Mouse (Mus musculus) hindbrain, embryonic 12.5 days (tissue): ENCODE results near the gene Baz1b. TPM values are rescaled to one million over a fixed set of nuclear protein-coding genes. Genes with fewer than 3 reads are reported as not detected.
A peak's percentile ranks its signal among the peaks of the same experiment; 100 is the strongest.

ENCODE experiments used
- ATAC-seq: fragments of 200-750 bp; cut with Nextera tagmentation; 2 replicates; pipeline ENCODE4 v1.8.0; 2017; ENCODE audit warnings: moderate TSS enrichment; ENCODE audit not compliant: low FRiP score
- H3K27ac ChIP-seq: fragments of 300-500 bp; sonication (generic); 2 replicates; pipeline ENCODE4 v1.5.1; 2016; ENCODE audit warnings: mild to moderate bottlenecking
- H3K27me3 ChIP-seq: fragments of 300-500 bp; sonication (generic); 2 replicates; pipeline ENCODE4 v1.6.1; 2016; ENCODE audit warnings: mild to moderate bottlenecking
- H3K36me3 ChIP-seq: fragments of 300-500 bp; sonication (generic); 2 replicates; pipeline ENCODE4 v1.6.1; 2016; ENCODE audit warnings: mild to moderate bottlenecking
- H3K4me1 ChIP-seq: fragments of 300-500 bp; sonication (generic); 2 replicates; pipeline ENCODE4 v1.6.1; 2016
- H3K4me2 ChIP-seq: fragments of 300-500 bp; sonication (generic); replicated peaks from 2 replicates; pipeline ENCODE4 v1.6.1; 2016; ENCODE audit warnings: mild to moderate bottlenecking
- H3K4me3 ChIP-seq: fragments of 300-500 bp; sonication (generic); 2 replicates; pipeline ENCODE4 v1.5.1; 2016; ENCODE audit warnings: mild to moderate bottlenecking
- H3K9ac ChIP-seq: fragments of 300-500 bp; sonication (generic); 2 replicates; pipeline ENCODE4 v1.6.1; 2016; ENCODE audit warnings: mild to moderate bottlenecking, moderate library complexity
- H3K9me3 ChIP-seq: fragments of 300-500 bp; sonication (generic); replicated peaks from 2 replicates; pipeline ENCODE4 v1.6.1; 2016; ENCODE audit warnings: mild to moderate bottlenecking
- WGBS: fragments of 180-500 bp; shearing (Covaris S2); methylation state at CpG from one replicate; pipeline ENCODE4 v1.1.7; 2016; 5-methylcytosine and 5-hydroxymethylcytosine counted together
- polyA plus RNA-seq: library from polyadenylated mRNA; unstranded; fragments of >200 nt; fragmentation: Nextera tagmentation; extraction: Ambion mirVana; gene quantifications from 2 replicates; pipeline ENCODE4 v1.2.1, GENCODE M21; 2016

Baz1b gene
- polyA plus RNA-seq, 1 experiment from 2014 or later, result 63.6 TPM

GRCm38 (mm10) chr5:135162821-135163220 lies 24.2 kb upstream of the Baz1b start:
- no peak for ATAC-seq
- H3K36me3 ChIP-seq, result peaks cover 49% of the 10 kb centered on the region
- 90% methylated on average over 6 of the region's 6 CpGs for WGBS

GRCm38 (mm10) chr5:135166909-135167308 lies 20.2 kb upstream of the Baz1b start:
- Histone ChIP-seq H3K27ac (no peak overlapping the region), H3K4me2 (no peak overlapping the region), H3K36me3 (peaks cover 16% of the 10 kb centered on the region), H3K4me3 (no peak overlapping the region), H3K9me3 (no peaks in the 10 kb centered on the region), H3K27me3 (no peaks in the 10 kb centered on the region), H3K4me1 (peaks cover 14% of the 10 kb centered on the region), H3K9ac (no peak overlapping the region)
- ATAC-seq, result no peak
- 85% methylated on average over 4 of the region's 4 CpGs for WGBS

More at GRCm38 (mm10) chr5:135162821-135163220, 24.2 kb upstream of the Baz1b start:
- H3K9ac ChIP-seq, result no peak overlapping the region
- H3K27ac ChIP-seq, result no peak overlapping the region
- no peaks in the 10 kb centered on the region for H3K4me1 ChIP-seq
- no peak overlapping the region for H3K4me2 ChIP-seq
- H3K9me3 ChIP-seq, result no peaks in the 10 kb centered on the region
- H3K4me3 ChIP-seq, result no peak overlapping the region
- H3K27me3 ChIP-seq, result no peaks in the 10 kb centered on the region

- no peaks in the 10 kb centered on the region for H3K9me3 ChIP-seq
- no peak overlapping the region for H3K27ac ChIP-seq
- H3K4me1 ChIP-seq, result peaks cover 14% of the 10 kb centered on the region
- no peak overlapping the region for H3K4me3 ChIP-seq
- ATAC-seq, result no peak
- H3K36me3 ChIP-seq, result peaks cover 19% of the 10 kb centered on the region
- H3K9ac ChIP-seq, result no peak overlapping the region
- no peak overlapping the region for H3K4me2 ChIP-seq
- H3K27me3 ChIP-seq, result no peaks in the 10 kb centered on the region
- 97% methylated on average over 4 of the region's 4 CpGs for WGBS
Measured at GRCm38 (mm10) chr5:135167469-135167868, 19.6 kb upstream of the Baz1b start.

- Histone ChIP-seq H3K36me3 (peaks cover 21% of the 10 kb centered on the region), H3K27me3 (no peaks in the 10 kb centered on the region), H3K27ac (peak within 1 kb of the TSS; percentile 99), H3K4me1 (peaks cover 14% of the 10 kb centered on the region), H3K9me3 (no peaks in the 10 kb centered on the region), H3K4me3 (peak within 1 kb of the TSS; percentile 67), H3K9ac (peak within 1 kb of the TSS; percentile 83), H3K4me2 (peak within 1 kb of the TSS; percentile 95)
- WGBS, result 3% methylated on average over 77 of the region's 95 CpGs
- peak; percentile 97 for ATAC-seq
Measured at GRCm38 (mm10) chr5:135168063-135169062, 18.7 kb upstream of the Baz1b start, which contains the start of gene Bcl7b. TSS of gene Bcl7b (plus strand) at chr5:135168283.

- Histone ChIP-seq H3K4me3 (peak overlapping the region; percentile 67), H3K4me2 (peak overlapping the region; percentile 95), H3K36me3 (peaks cover 32% of the 10 kb centered on the region), H3K9me3 (no peaks in the 10 kb centered on the region), H3K9ac (peak overlapping the region; percentile 76; the same call in 1 of the 2 replicates), H3K27ac (peak overlapping the region; percentile 99; the same call in 1 of the 2 replicates), H3K27me3 (no peaks in the 10 kb centered on the region), H3K4me1 (peaks cover 14% of the 10 kb centered on the region)
- WGBS, result 91% methylated on average over 5 of the region's 5 CpGs
- no peak for ATAC-seq
Measured at GRCm38 (mm10) chr5:135169479-135169878, 17.6 kb upstream of the Baz1b start.

GRCm38 (mm10) chr5:135171688-135172220 lies 15.3 kb upstream of the Baz1b start:
- ATAC-seq, result no peak
- H3K4me3 ChIP-seq, result no peak overlapping the region
- no peaks in the 10 kb centered on the region for H3K9me3 ChIP-seq
- peaks cover 14% of the 10 kb centered on the region for H3K4me1 ChIP-seq
- peaks cover 49% of the 10 kb centered on the region for H3K36me3 ChIP-seq
- H3K4me2 ChIP-seq, result no peak overlapping the region
- no peak overlapping the region for H3K9ac ChIP-seq
- H3K27ac ChIP-seq, result no peak overlapping the region
- WGBS, result 94% methylated on average over 6 of the region's 6 CpGs
- no peaks in the 10 kb centered on the region for H3K27me3 ChIP-seq

GRCm38 (mm10) chr5:135172986-135173385 lies 14.1 kb upstream of the Baz1b start:
- Histone ChIP-seq H3K9ac (no peak overlapping the region), H3K27me3 (no peaks in the 10 kb centered on the region), H3K36me3 (peaks cover 61% of the 10 kb centered on the region), H3K4me3 (no peak overlapping the region), H3K9me3 (no peaks in the 10 kb centered on the region), H3K4me1 (peaks cover 14% of the 10 kb centered on the region), H3K4me2 (no peak overlapping the region), H3K27ac (no peak overlapping the region)
- no peak for ATAC-seq
- 92% methylated on average over 5 of the region's 5 CpGs for WGBS

GRCm38 (mm10) chr5:135175086-135175485 lies 12.0 kb upstream of the Baz1b start:
- peaks cover 80% of the 10 kb centered on the region for H3K36me3 ChIP-seq
- ATAC-seq, result no peak
- peaks cover 3% of the 10 kb centered on the region; the same call in 1 of the 2 replicates for H3K4me1 ChIP-seq
- H3K27ac ChIP-seq, result no peak overlapping the region
- no peaks in the 10 kb centered on the region for H3K9me3 ChIP-seq
- H3K9ac ChIP-seq, result peak overlapping the region; percentile 32; the same call in 1 of the 2 replicates
- no peak overlapping the region for H3K4me3 ChIP-seq
- H3K4me2 ChIP-seq, result no peak overlapping the region
- H3K27me3 ChIP-seq, result no peaks in the 10 kb centered on the region

GRCm38 (mm10) chr5:135178523-135178922 lies 8.5 kb upstream of the Baz1b start:
- 76% methylated on average over 3 of the region's 3 CpGs for WGBS
- Histone ChIP-seq H3K4me1 (no peaks in the 10 kb centered on the region), H3K4me3 (no peak overlapping the region), H3K27ac (no peak overlapping the region), H3K27me3 (no peaks in the 10 kb centered on the region), H3K4me2 (no peak overlapping the region), H3K9ac (no peak overlapping the region), H3K9me3 (no peaks in the 10 kb centered on the region), H3K36me3 (peaks cover 86% of the 10 kb centered on the region)
- ATAC-seq, result no peak

GRCm38 (mm10) chr5:135178996-135179395 lies 8.1 kb upstream of the Baz1b start:
- Histone ChIP-seq H3K27ac (no peak overlapping the region), H3K4me2 (no peak overlapping the region), H3K36me3 (peaks cover 81% of the 10 kb centered on the region), H3K4me1 (no peaks in the 10 kb centered on the region), H3K27me3 (no peaks in the 10 kb centered on the region), H3K9me3 (no peaks in the 10 kb centered on the region), H3K4me3 (no peak overlapping the region), H3K9ac (no peak overlapping the region)
- no peak for ATAC-seq
- WGBS, result 89% methylated on average over 4 of the region's 4 CpGs

- no peaks in the 10 kb centered on the region for H3K4me1 ChIP-seq
- H3K4me2 ChIP-seq, result no peak overlapping the region
- 93% methylated on average over 7 of the region's 7 CpGs for WGBS
- no peak overlapping the region for H3K27ac ChIP-seq
- no peak overlapping the region for H3K4me3 ChIP-seq
- no peaks in the 10 kb centered on the region for H3K27me3 ChIP-seq
- H3K36me3 ChIP-seq, result peaks cover 76% of the 10 kb centered on the region
- H3K9me3 ChIP-seq, result no peaks in the 10 kb centered on the region
- no peak for ATAC-seq
- no peak overlapping the region for H3K9ac ChIP-seq
Measured at GRCm38 (mm10) chr5:135179616-135180015, 7.4 kb upstream of the Baz1b start.

GRCm38 (mm10) chr5:135180796-135181195 lies 6.3 kb upstream of the Baz1b start:
- Histone ChIP-seq H3K4me1 (no peaks in the 10 kb centered on the region), H3K27me3 (no peaks in the 10 kb centered on the region), H3K36me3 (peaks cover 69% of the 10 kb centered on the region), H3K27ac (no peak overlapping the region), H3K4me2 (no peak overlapping the region), H3K4me3 (no peak overlapping the region), H3K9me3 (no peaks in the 10 kb centered on the region), H3K9ac (no peak overlapping the region)
- 95% methylated on average over 14 of the region's 14 CpGs for WGBS
- ATAC-seq, result no peak
